In genomic region chr4:141978582-141978981, GRCm38 (mm10) we compare ENCODE assay signal across 32 mouse cellular contexts. TPM values are rescaled to one million over a fixed set of nuclear protein-coding genes. Genes with fewer than 3 reads are reported as not detected.
A peak's percentile ranks its signal among the peaks of the same experiment; 100 is the strongest.
DNase-seq lines count a peak whose midpoint lies in the region; ATAC-seq and TF ChIP-seq lines count a peak whose summit lies in the region.
"Had no signal": no experiment of that assay in that cellular context is flagged by ENCODE, and none has a peak within 500 bp of the region (broad histone marks: within the 10 kb centered on the region; RNA-seq: fewer than 3 reads in every experiment).

No protein-coding gene starts in this region.

- H3K27ac ChIP-seq in hindbrain, embryonic 14.5 days: no peak overlapping the region
- no peak overlapping the region for H3K27ac ChIP-seq in hindbrain, embryonic 16.5 days (ENCODE audit: low read depth, low read length)
- no peak overlapping the region for H3K27ac ChIP-seq in intestine, postnatal 0 days (ENCODE audit: low read depth, low read length)
- H3K27ac ChIP-seq in small intestine, adult 2 months (ENCODE audit: insufficient read depth, low read depth, low read length): peak overlapping the region; percentile 83
- H3K27ac ChIP-seq: gastrocnemius, adult 2 months; heart, embryonic 13.5 days; hindbrain, embryonic 10.5 days; kidney, postnatal 0 days; liver, embryonic 15.5 days; lung, embryonic 15.5 days; midbrain, embryonic 12.5 days had no signal

- H3K4me2 ChIP-seq in hindbrain, embryonic 14.5 days (replicated peaks): no peak overlapping the region
- H3K4me2 ChIP-seq in hindbrain, embryonic 16.5 days (ENCODE audit: low read length): no peak overlapping the region
- 0 out of 2 replicates have a peak overlapping the region, but pooled peaks have one; percentile 1 for H3K4me2 ChIP-seq in intestine, postnatal 0 days (replicated peaks; ENCODE audit: low read depth)
- H3K4me2 ChIP-seq: heart, embryonic 13.5 days; liver, embryonic 15.5 days; lung, embryonic 15.5 days; midbrain, embryonic 12.5 days had no signal

- no peaks in the 10 kb centered on the region for H3K27me3 ChIP-seq in hindbrain, embryonic 14.5 days (ENCODE audit: control insufficient read depth, insufficient read depth, low read length)
- H3K27me3 ChIP-seq in hindbrain, embryonic 16.5 days (replicated peaks; ENCODE audit: control insufficient read depth, insufficient read depth, low read length): no peaks in the 10 kb centered on the region
- no peaks in the 10 kb centered on the region for H3K27me3 ChIP-seq in intestine, postnatal 0 days (replicated peaks; ENCODE audit: control insufficient read depth, insufficient read depth, low read length)
- no peaks in the 10 kb centered on the region for H3K27me3 ChIP-seq in small intestine, adult 2 months (ENCODE audit: control insufficient read depth, insufficient read depth, low read length)
- H3K27me3 ChIP-seq: liver, embryonic 15.5 days; lung, embryonic 15.5 days; midbrain, embryonic 12.5 days; Patski had no signal

- no peaks in the 10 kb centered on the region for H3K4me1 ChIP-seq in hindbrain, embryonic 14.5 days (replicated peaks; ENCODE audit: control insufficient read depth, insufficient read depth, low read length)
- no peaks in the 10 kb centered on the region for H3K4me1 ChIP-seq in hindbrain, embryonic 16.5 days (ENCODE audit: control insufficient read depth, insufficient read depth, low read depth, low read length)
- no peaks in the 10 kb centered on the region; the same call in 1 of the 2 replicates for H3K4me1 ChIP-seq in intestine, postnatal 0 days (replicated peaks; ENCODE audit: control insufficient read depth, insufficient read depth, low read length)
- H3K4me1 ChIP-seq in small intestine, adult 2 months (ENCODE audit: control insufficient read depth, insufficient read depth, insufficient read length, low read length): peaks cover 15% of the 10 kb centered on the region
- H3K4me1 ChIP-seq: heart, embryonic 13.5 days; liver, embryonic 15.5 days; lung, embryonic 15.5 days; midbrain, embryonic 12.5 days had no signal

- peak; percentile 47 for DNase-seq in hindbrain, embryonic 14.5 days (ENCODE audit: low spot score)
- DNase-seq in kidney, adult 8-10 months: no peak
- DNase-seq: adrenal gland, postnatal 14 days; cerebellum, adult 11 months; cerebellum, adult 9-10 months; cerebellum, postnatal 36 days; gastrocnemius, postnatal 36 days; heart, postnatal 10 days; kidney, adult 2 months; kidney, postnatal 4 days; layer of hippocampus, postnatal 36 days; right cerebral cortex, adult 18-20 months; thymus, adult 2 months; thymus, postnatal 36 days had no signal

- H3K9ac ChIP-seq in hindbrain, embryonic 14.5 days: no peak overlapping the region
- no peak overlapping the region for H3K9ac ChIP-seq in hindbrain, embryonic 16.5 days (ENCODE audit: low read depth, low read length)
- H3K9ac ChIP-seq in intestine, postnatal 0 days (ENCODE audit: low read depth, low read length): no peak overlapping the region
- H3K9ac ChIP-seq: heart, embryonic 13.5 days; liver, embryonic 15.5 days; lung, embryonic 15.5 days; midbrain, embryonic 12.5 days had no signal

- ATAC-seq in hindbrain, embryonic 14.5 days (ENCODE audit: low FRiP score): no peak
- no peak for ATAC-seq in hindbrain, embryonic 16.5 days
- peak; percentile 71 for ATAC-seq in granulocyte monocyte progenitor cell, adult 5-6 weeks (replicated peaks; ENCODE audit: poor library complexity, severe bottlenecking)
- peak; percentile 70 for ATAC-seq in intestine, postnatal 0 days
- ATAC-seq in inflammation-experienced regulatory T-cells, adult 6 months: no peak
- ATAC-seq: forebrain, embryonic 14.5 days; Patski had no signal

- H3K9me3 ChIP-seq in hindbrain, embryonic 14.5 days (ENCODE audit: control insufficient read depth, low read length): no peaks in the 10 kb centered on the region
- no peaks in the 10 kb centered on the region for H3K9me3 ChIP-seq in hindbrain, embryonic 16.5 days (ENCODE audit: control insufficient read depth, low read length)
- H3K9me3 ChIP-seq in intestine, postnatal 0 days (ENCODE audit: control insufficient read depth): no peaks in the 10 kb centered on the region
- H3K9me3 ChIP-seq: liver, embryonic 15.5 days; lung, embryonic 15.5 days; midbrain, embryonic 12.5 days had no signal

- no peak for TF ChIP-seq CTCF in intestine, postnatal 0 days (IDR thresholded peaks at IDR 0.05; ENCODE audit: low read depth)
- no peak for TF ChIP-seq CTCF in small intestine, adult 2 months (IDR thresholded peaks at IDR 0.05; ENCODE audit: extremely low read depth, insufficient read length, insufficient replicate concordance, low read depth, low read length)

- 59% methylated on average over 11 of the region's 11 CpGs for WGBS in hindbrain, embryonic 14.5 days
- 52% methylated on average over 11 of the region's 11 CpGs for WGBS in hindbrain, embryonic 16.5 days
- 27% methylated on average over 11 of the region's 11 CpGs for WGBS in intestine, postnatal 0 days
- 23% methylated on average over 11 of the region's 11 CpGs for WGBS in small intestine, adult 2 months

- no peak overlapping the region for H3K4me3 ChIP-seq in hindbrain, embryonic 14.5 days (replicated peaks; ENCODE audit: low read length)
- no peak overlapping the region for H3K4me3 ChIP-seq in hindbrain, embryonic 16.5 days (ENCODE audit: low read length)
- no peak overlapping the region for H3K4me3 ChIP-seq in intestine, postnatal 0 days (ENCODE audit: low read depth, low read length)
- no peak overlapping the region for H3K4me3 ChIP-seq in small intestine, adult 2 months (ENCODE audit: low read depth, low read length)
- H3K4me3 ChIP-seq: gastrocnemius, adult 2 months; heart, embryonic 13.5 days; hindbrain, embryonic 10.5 days; liver, embryonic 15.5 days; lung, embryonic 15.5 days; megakaryocyte, embryonic 14.5 days; midbrain, embryonic 12.5 days; myocyte had no signal

- H3K36me3 ChIP-seq in hindbrain, embryonic 14.5 days (replicated peaks; ENCODE audit: control insufficient read depth, insufficient read depth): no peaks in the 10 kb centered on the region
- H3K36me3 ChIP-seq in hindbrain, embryonic 16.5 days (ENCODE audit: control insufficient read depth, insufficient read depth, low read length): no peaks in the 10 kb centered on the region
- no peaks in the 10 kb centered on the region for H3K36me3 ChIP-seq in intestine, postnatal 0 days (ENCODE audit: control insufficient read depth, insufficient read depth)
- H3K36me3 ChIP-seq in small intestine, adult 2 months (ENCODE audit: control insufficient read depth, insufficient read depth, low read length): no peaks in the 10 kb centered on the region
- H3K36me3 ChIP-seq: heart, embryonic 13.5 days; hindbrain, embryonic 10.5 days; liver, embryonic 15.5 days; lung, embryonic 15.5 days; midbrain, embryonic 12.5 days had no signal

- no peak for TF ChIP-seq POLR2A in small intestine, adult 2 months (IDR thresholded peaks at IDR 0.05; ENCODE audit: low read depth, low read length)

RNA-seq across cellular contexts. Expression of gene Fhad1, which starts 36.3 kb away (rescaled TPM):
- polyA plus RNA-seq in hindbrain, embryonic 14.5 days (2014; fragmentation: Nextera tagmentation; extraction: Ambion mirVana): 3.6 and 5.4 TPM in 2 replicates
- 6.3 and 6.5 TPM in 2 replicates for polyA plus RNA-seq in hindbrain, embryonic 16.5 days (2015; fragmentation: Nextera tagmentation; extraction: Ambion mirVana)
- total RNA-seq in granulocyte monocyte progenitor cell, adult 5-6 weeks (2014; fragmentation: Nextera tagmentation): not detected in 2 replicates
- 0.39 TPM in 1 of 2 replicates, not detected in the other for total RNA-seq in granulocyte monocyte progenitor cell, adult 5-6 weeks (2017)
- 1.2 and 1.4 TPM in 2 replicates for polyA plus RNA-seq in intestine, postnatal 0 days (2015; fragmentation: Nextera tagmentation; extraction: Ambion mirVana)
- polyA plus RNA-seq in small intestine, adult 2 months (2012; rRNA removed): 0.03 and 0.05 TPM in 2 replicates
- 1 to 10 TPM in 2 of 3 experiments, not detected in 1; 2.2 to 2.6 TPM for polyA plus RNA-seq in inflammation-experienced regulatory T-cells, adult 6 months (2017; shearing (Covaris generic))
- total RNA-seq: gastrocnemius, adult 2 months; MEL; neutrophil, adult 5-6 weeks had no signal

Comparison
In these comparisons a context has a peak if more than half of its experiments do, and no peak if none do; other contexts are left out.
1. ATAC-seq: peak in granulocyte monocyte progenitor cell, adult 5-6 weeks (single experiment) and intestine, postnatal 0 days (single experiment); none in hindbrain, embryonic 14.5 days (single experiment), hindbrain, embryonic 16.5 days (single experiment) and inflammation-experienced regulatory T-cells, adult 6 months (single experiment).